Mouse (Mus musculus) stomach, postnatal 0 days (tissue): ENCODE results near the gene Rtn4. TPM values are rescaled to one million over a fixed set of nuclear protein-coding genes. Genes with fewer than 3 reads are reported as not detected.

Experiments used
- ATAC-seq: fragments of 200-750 bp; cut with Nextera tagmentation; 2 replicates; pipeline ENCODE4 v1.8.0; 2017; ENCODE audit not compliant: low FRiP score, low TSS enrichment
- DNase-seq: peaks from one replicate; pipeline ENCODE4 v3.0.0-alpha.2; 2016; ENCODE audit warnings: low spot score
- H3K27ac ChIP-seq: fragments of 300-500 bp; sonication (generic); replicated peaks from 2 replicates; pipeline ENCODE4 v1.5.1; 2014; ENCODE audit warnings: mild to moderate bottlenecking, control low read depth
- H3K27me3 ChIP-seq: fragments of 300-500 bp; sonication (generic); 2 replicates; pipeline ENCODE4 v1.6.1; 2014; ENCODE audit warnings: low read length; ENCODE audit not compliant: control insufficient read depth, insufficient read depth
- H3K36me3 ChIP-seq: fragments of 300-500 bp; sonication (generic); 2 replicates; pipeline ENCODE4 v1.6.1; 2014; ENCODE audit warnings: low read length, mixed read lengths; ENCODE audit not compliant: control insufficient read depth, insufficient read depth
- H3K4me1 ChIP-seq: fragments of 300-500 bp; sonication (generic); replicated peaks from 2 replicates; pipeline ENCODE4 v1.6.1; 2014; ENCODE audit warnings: antibody characterized with exemption; ENCODE audit not compliant: control insufficient read depth, insufficient read depth
- H3K4me2 ChIP-seq: fragments of 300-500 bp; sonication (generic); replicated peaks from 2 replicates; pipeline ENCODE4 v1.6.1; 2014; ENCODE audit warnings: low read depth, mild to moderate bottlenecking, control low read depth, moderate library complexity
- H3K4me3 ChIP-seq: fragments of 300-500 bp; sonication (generic); 2 replicates; pipeline ENCODE4 v1.5.1; 2014; ENCODE audit warnings: low read depth, low read length, control low read depth
- H3K9ac ChIP-seq: fragments of 300-500 bp; sonication (generic); 2 replicates; pipeline ENCODE4 v1.6.1; 2014; ENCODE audit warnings: mild to moderate bottlenecking, low read length, control low read depth, mixed read lengths
- H3K9me3 ChIP-seq: fragments of 300-500 bp; sonication (generic); 2 replicates; pipeline ENCODE4 v1.6.1; 2016; ENCODE audit warnings: low read length; ENCODE audit not compliant: control insufficient read depth
- CTCF ChIP-seq: IDR thresholded peaks from 2 replicates; pipeline ENCODE4 v1.5.1; 2016; ENCODE audit warnings: antibody characterized with exemption, low read depth, mild to moderate bottlenecking, moderate library complexity
- EP300 ChIP-seq: optimal IDR thresholded peaks from 2 replicates; pipeline ENCODE3; 2016; ENCODE audit warnings: antibody characterized with exemption
- WGBS: fragments of 180-500 bp; shearing (Covaris S2); extraction: QIAGEN DNeasy Blood & Tissue Kit; methylation state at CpG from one replicate; pipeline ENCODE4 v1.1.7; 2014; 5-methylcytosine and 5-hydroxymethylcytosine counted together
- polyA plus RNA-seq: library from polyadenylated mRNA; unstranded; fragments of >200 nt; fragmentation: Nextera tagmentation; extraction: Ambion mirVana; gene quantifications from 2 replicates; pipeline ENCODE4 v1.2.1, GENCODE M21; 2015

Rtn4 gene
- polyA plus RNA-seq, 1 experiment from 2014 or later = 56.1 TPM

DNA sequence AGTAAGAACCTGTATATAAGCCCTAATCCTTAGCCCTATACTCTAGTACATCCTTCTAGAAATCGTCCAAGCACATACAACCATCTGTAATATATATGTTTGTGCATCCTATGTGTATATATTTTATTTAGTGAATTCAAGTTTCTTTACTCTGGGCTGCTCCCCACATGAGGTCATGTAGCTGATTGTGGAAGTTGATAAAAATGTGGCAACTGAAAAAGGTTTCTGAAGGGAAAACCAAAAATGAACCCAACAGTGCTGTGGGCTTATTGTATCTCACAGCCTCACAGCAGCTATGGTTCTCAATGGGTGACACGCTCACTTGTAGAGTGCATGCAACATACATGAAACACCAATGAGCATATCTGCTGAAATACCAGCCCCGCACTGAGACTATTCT lies 25.1 kb upstream of the Rtn4 start:
- H3K4me3 ChIP-seq = no peak overlapping the region
- ATAC-seq = no peak
- H3K27me3 ChIP-seq = no peaks in the 10 kb centered on the region
- H3K4me1 ChIP-seq = no peaks in the 10 kb centered on the region
- DNase-seq = no peak
- H3K9ac ChIP-seq = no peak overlapping the region
- no peak overlapping the region for H3K4me2 ChIP-seq
- no peaks in the 10 kb centered on the region for H3K36me3 ChIP-seq
- H3K27ac ChIP-seq = no peak overlapping the region
- 94% methylated on average over 3 of the region's 3 CpGs for whole genome bisulfite sequencing
- H3K9me3 ChIP-seq = no peaks in the 10 kb centered on the region
- no peak for TF ChIP-seq CTCF
- TF ChIP-seq EP300 = no peak

DNA sequence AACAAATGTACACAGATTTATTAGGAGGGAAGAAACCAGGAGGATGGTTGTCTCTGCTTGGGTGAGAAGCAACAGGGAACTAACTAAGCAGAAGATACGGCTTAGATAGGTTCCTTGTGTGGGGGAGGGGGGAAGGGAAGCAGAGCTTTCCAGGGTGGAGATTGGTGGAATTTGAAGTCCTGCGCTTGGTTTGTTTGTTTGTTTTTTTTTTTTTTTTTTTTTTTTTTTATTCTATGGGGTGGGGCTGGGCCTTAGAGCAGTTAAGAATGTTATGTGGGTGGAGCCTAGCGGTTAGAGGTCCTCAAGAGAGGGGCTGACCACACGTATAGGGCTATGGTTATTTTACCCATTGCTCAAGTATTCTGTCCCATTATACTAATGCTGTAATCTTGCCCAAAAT lies 23.0 kb upstream of the Rtn4 start:
- H3K4me2 ChIP-seq = no peak overlapping the region
- no peak for DNase-seq
- no peak for ATAC-seq
- H3K27ac ChIP-seq = no peak overlapping the region
- no peaks in the 10 kb centered on the region for H3K4me1 ChIP-seq
- H3K9ac ChIP-seq = no peak overlapping the region
- H3K4me3 ChIP-seq = no peak overlapping the region
- H3K36me3 ChIP-seq = no peaks in the 10 kb centered on the region
- H3K27me3 ChIP-seq = no peaks in the 10 kb centered on the region
- TF ChIP-seq CTCF = no peak
- TF ChIP-seq EP300 = no peak
- H3K9me3 ChIP-seq = no peaks in the 10 kb centered on the region
- WGBS = 64% methylated on average over 4 of the region's 4 CpGs

GRCm38 (mm10) chr11:29673359-29673758 lies 19.4 kb upstream of the Rtn4 start:
- no peaks in the 10 kb centered on the region for H3K27me3 ChIP-seq
- WGBS = 60% methylated on average over 2 of the region's 2 CpGs
- ATAC-seq (no peak), DNase-seq (no peak)
- no peak overlapping the region for H3K9ac ChIP-seq
- no peak for TF ChIP-seq CTCF
- no peak for TF ChIP-seq EP300
- no peaks in the 10 kb centered on the region for H3K36me3 ChIP-seq
- H3K4me2 ChIP-seq = no peak overlapping the region
- H3K4me3 ChIP-seq = no peak overlapping the region
- no peaks in the 10 kb centered on the region for H3K9me3 ChIP-seq
- no peak overlapping the region for H3K27ac ChIP-seq
- no peaks in the 10 kb centered on the region for H3K4me1 ChIP-seq

- no peak for DNase-seq
- 94% methylated on average over 3 of the region's 4 CpGs for WGBS
- no peak for ATAC-seq
These were observed 16.0 kb upstream of the Rtn4 start for GRCm38 (mm10) chr11:29676718-29677117.

DNA sequence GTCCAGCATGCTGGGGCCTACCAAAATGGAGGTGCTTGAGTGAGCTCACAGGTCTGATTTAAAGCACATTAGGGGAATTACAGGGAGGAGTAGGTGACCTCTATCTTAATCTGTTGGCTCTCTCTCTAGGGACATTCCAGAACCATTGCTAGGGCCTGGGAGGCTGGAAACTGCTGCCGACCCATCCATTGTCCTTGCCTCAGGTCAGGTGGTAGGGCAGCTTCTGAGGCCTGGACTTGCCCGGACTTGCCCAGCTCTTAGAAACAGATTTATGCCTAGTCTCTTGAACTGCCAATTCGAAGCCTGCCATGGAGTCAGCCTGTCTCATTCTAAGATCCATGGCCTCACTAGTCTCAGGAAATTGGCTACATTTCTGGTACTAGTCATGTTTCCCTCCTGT lies 12.8 kb upstream of the Rtn4 start:
- 69% methylated on average over 3 of the region's 3 CpGs for WGBS
- Histone ChIP-seq H3K4me1 (no peaks in the 10 kb centered on the region), H3K4me3 (no peak overlapping the region), H3K9ac (no peak overlapping the region), H3K9me3 (no peaks in the 10 kb centered on the region), H3K4me2 (no peak overlapping the region), H3K27ac (no peak overlapping the region), H3K36me3 (no peaks in the 10 kb centered on the region), H3K27me3 (no peaks in the 10 kb centered on the region)
- ATAC-seq (no peak), DNase-seq (no peak)
- TF ChIP-seq EP300 (no peak), CTCF (no peak)

More at GRCm38 (mm10) chr11:29676718-29677117, 16.0 kb upstream of the Rtn4 start:
- H3K9me3 ChIP-seq = no peaks in the 10 kb centered on the region
- no peak overlapping the region for H3K9ac ChIP-seq
- no peak overlapping the region for H3K4me2 ChIP-seq
- H3K4me3 ChIP-seq = no peak overlapping the region
- H3K27me3 ChIP-seq = no peaks in the 10 kb centered on the region
- peak; percentile 49 for TF ChIP-seq CTCF
- TF ChIP-seq EP300 = no peak
- H3K27ac ChIP-seq = no peak overlapping the region
- H3K36me3 ChIP-seq = no peaks in the 10 kb centered on the region
- no peaks in the 10 kb centered on the region for H3K4me1 ChIP-seq

- Histone ChIP-seq H3K27ac (no peak overlapping the region), H3K4me2 (no peak overlapping the region), H3K4me3 (no peak overlapping the region), H3K4me1 (no peaks in the 10 kb centered on the region), H3K9me3 (no peaks in the 10 kb centered on the region), H3K36me3 (no peaks in the 10 kb centered on the region), H3K9ac (no peak overlapping the region), H3K27me3 (no peaks in the 10 kb centered on the region)
- 78% methylated on average over 3 of the region's 3 CpGs for WGBS
- DNase-seq (no peak), ATAC-seq (no peak)
- TF ChIP-seq EP300 (no peak), CTCF (no peak)
These were observed 12.0 kb upstream of the Rtn4 start for GRCm38 (mm10) chr11:29680771-29681170.
